Mouse (Mus musculus): Measurements from ENCODE around the gene Ncf1. TPM values are rescaled to one million over a fixed set of nuclear protein-coding genes. Genes with fewer than 3 reads are reported as not detected.

Ncf1 gene
- polyA plus RNA-seq, 1 experiment from 2014 or later = 2.2 TPM

DNA sequence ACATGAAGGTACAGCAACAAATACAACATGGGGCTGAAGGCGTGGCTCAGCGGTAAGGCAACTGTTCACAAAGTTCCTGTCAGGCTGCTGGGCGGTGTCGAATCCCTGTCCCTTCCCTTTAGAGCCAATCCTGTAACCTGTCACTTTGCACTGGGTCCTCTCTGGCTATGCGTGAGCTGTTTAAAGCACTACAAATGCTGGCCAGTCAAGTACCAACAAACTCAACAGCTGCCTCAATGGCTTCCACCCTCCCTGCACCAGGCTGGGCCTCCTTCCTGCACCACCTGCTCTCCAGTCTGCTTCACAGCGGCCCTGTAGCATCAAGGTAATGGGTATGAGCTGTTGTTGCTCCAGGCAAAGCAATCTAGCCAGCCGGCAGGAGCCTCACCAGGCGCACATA is 39.3 kb upstream of the Ncf1 start:
- Histone ChIP-seq H3K4me3 (ENCODE audit: low read depth, low read length) (no peak overlapping the region), H3K36me3 (ENCODE audit: control insufficient read depth, insufficient read depth, low read length) (peaks cover 93% of the 10 kb centered on the region), H3K4me1 (ENCODE audit: control insufficient read depth, insufficient read depth, low read length) (no peaks in the 10 kb centered on the region), H3K9ac (ENCODE audit: low read length) (no peak overlapping the region), H3K27ac (ENCODE audit: low read depth, low read length) (no peak overlapping the region), H3K27me3 (replicated peaks; ENCODE audit: control insufficient read depth, insufficient read depth, low read length) (no peaks in the 10 kb centered on the region), H3K4me2 (ENCODE audit: low read length) (no peak overlapping the region), H3K9me3 (replicated peaks; ENCODE audit: control insufficient read depth, low read length) (no peaks in the 10 kb centered on the region)
- no peak for ATAC-seq
- WGBS = 98% methylated on average over 8 of the region's 8 CpGs
- DNase-seq (ENCODE audit: low spot score) = no peak

DNA sequence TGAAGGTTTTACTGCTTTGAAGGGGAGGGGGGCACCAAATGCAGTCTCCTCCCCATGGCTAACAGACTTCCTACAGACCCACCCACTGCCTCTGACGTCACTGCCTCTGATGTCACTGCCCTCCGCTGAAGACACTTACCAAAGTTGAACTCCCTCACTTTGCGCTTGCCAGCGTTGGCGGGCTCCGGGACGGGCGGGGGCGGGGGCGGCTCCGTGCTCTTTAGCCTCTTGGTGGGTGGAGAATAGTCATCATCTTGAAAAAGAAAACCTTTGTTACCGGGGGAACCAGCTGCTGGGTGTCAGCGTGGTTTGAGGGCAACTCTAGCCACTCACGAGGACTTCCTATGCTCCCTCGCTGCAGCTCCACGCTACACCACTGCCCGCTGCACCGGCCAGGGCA is 37.0 kb upstream of the Ncf1 start:
- no peak for ATAC-seq

DNA sequence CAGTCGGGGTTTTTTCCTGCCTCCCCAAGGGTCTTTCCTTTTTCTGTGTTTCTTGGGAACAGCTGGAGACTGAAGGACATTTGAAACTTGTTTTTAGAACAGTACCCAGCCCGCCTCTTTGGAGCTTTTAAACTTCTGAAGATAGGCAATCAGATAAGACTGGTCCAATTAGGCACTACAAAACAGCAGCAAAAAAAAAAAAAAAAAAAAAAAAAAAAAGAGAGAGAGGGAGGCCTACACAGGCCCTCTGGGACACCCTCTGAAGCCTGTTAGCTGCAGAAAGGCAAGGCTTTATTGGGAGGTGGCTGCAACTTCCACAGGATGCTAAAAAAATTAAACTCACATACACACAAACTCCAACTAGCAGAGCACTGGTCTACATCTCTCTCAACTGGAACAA is 36.5 kb upstream of the Ncf1 start:
- 94% methylated on average over 2 of the region's 2 CpGs for WGBS
- H3K4me3 ChIP-seq (ENCODE audit: low read depth, low read length) = no peak overlapping the region
- ATAC-seq = no peak
- no peak overlapping the region for H3K27ac ChIP-seq (ENCODE audit: low read depth, low read length)
- H3K9ac ChIP-seq (ENCODE audit: low read length) = no peak overlapping the region
- H3K4me2 ChIP-seq (ENCODE audit: low read length) = no peak overlapping the region
- H3K9me3 ChIP-seq (replicated peaks; ENCODE audit: control insufficient read depth, low read length) = no peaks in the 10 kb centered on the region
- peaks cover 93% of the 10 kb centered on the region for H3K36me3 ChIP-seq (ENCODE audit: control insufficient read depth, insufficient read depth, low read length)
- no peaks in the 10 kb centered on the region for H3K27me3 ChIP-seq (replicated peaks; ENCODE audit: control insufficient read depth, insufficient read depth, low read length)
- no peaks in the 10 kb centered on the region for H3K4me1 ChIP-seq (ENCODE audit: control insufficient read depth, insufficient read depth, low read length)
- no peak for DNase-seq (ENCODE audit: low spot score)

More for the DNA sequence above, 37.0 kb upstream of the Ncf1 start:
- Histone ChIP-seq H3K36me3 (ENCODE audit: control insufficient read depth, insufficient read depth, low read length) (peaks cover 93% of the 10 kb centered on the region), H3K4me3 (ENCODE audit: low read depth, low read length) (no peak overlapping the region), H3K27ac (ENCODE audit: low read depth, low read length) (no peak overlapping the region), H3K4me2 (ENCODE audit: low read length) (no peak overlapping the region), H3K27me3 (replicated peaks; ENCODE audit: control insufficient read depth, insufficient read depth, low read length) (no peaks in the 10 kb centered on the region), H3K9ac (ENCODE audit: low read length) (no peak overlapping the region), H3K4me1 (ENCODE audit: control insufficient read depth, insufficient read depth, low read length) (no peaks in the 10 kb centered on the region), H3K9me3 (replicated peaks; ENCODE audit: control insufficient read depth, low read length) (no peaks in the 10 kb centered on the region)
- no peak for DNase-seq (ENCODE audit: low spot score)
- 92% methylated on average over 18 of the region's 18 CpGs for WGBS

DNA sequence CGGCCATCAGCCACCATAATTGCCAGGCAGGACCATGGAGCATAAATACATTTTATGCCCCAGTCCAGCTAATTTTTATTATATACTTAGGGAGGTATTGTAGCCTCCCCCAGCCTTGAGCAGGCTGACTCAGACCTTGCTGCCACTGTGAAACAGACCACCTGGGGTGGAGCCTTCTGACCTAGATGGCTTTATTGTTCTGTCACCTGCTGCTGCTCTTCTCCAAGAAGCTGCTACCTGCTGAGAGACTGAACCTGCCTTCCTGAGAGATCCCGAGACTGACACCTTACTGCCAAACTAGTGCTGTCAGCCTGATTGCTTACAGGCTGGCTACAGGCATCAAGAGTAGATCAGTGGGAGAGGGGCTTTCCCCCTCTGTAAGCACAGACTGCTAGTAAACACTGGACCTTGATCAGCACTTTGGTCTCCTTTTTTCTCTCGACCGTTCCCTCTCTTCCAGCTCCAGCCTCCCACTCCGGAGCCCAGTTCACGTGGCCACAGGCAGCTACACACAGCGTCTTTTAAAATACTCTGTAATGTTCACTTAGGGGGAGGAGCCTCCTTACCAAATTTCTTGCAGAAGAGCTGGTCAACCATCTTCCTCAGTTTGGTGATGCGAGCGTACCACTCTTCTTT is 30.7 kb upstream of the Ncf1 start:
- peaks cover 96% of the 10 kb centered on the region for H3K36me3 ChIP-seq (ENCODE audit: control insufficient read depth, insufficient read depth, low read length)
- no peaks in the 10 kb centered on the region for H3K4me1 ChIP-seq (ENCODE audit: control insufficient read depth, insufficient read depth, low read length)
- H3K4me3 ChIP-seq (ENCODE audit: low read depth, low read length) = no peak overlapping the region
- H3K4me2 ChIP-seq (ENCODE audit: low read length) = no peak overlapping the region
- ATAC-seq (no peak), DNase-seq (ENCODE audit: low spot score) (no peak)
- no peaks in the 10 kb centered on the region for H3K9me3 ChIP-seq (replicated peaks; ENCODE audit: control insufficient read depth, low read length)
- no peak overlapping the region for H3K27ac ChIP-seq (ENCODE audit: low read depth, low read length)
- H3K9ac ChIP-seq (ENCODE audit: low read length) = no peak overlapping the region
- WGBS = 87% methylated on average over 9 of the region's 9 CpGs
- H3K27me3 ChIP-seq (replicated peaks; ENCODE audit: control insufficient read depth, insufficient read depth, low read length) = no peaks in the 10 kb centered on the region

- no peak for DNase-seq (ENCODE audit: low spot score)
- H3K4me3 ChIP-seq (ENCODE audit: low read depth, low read length) = no peak overlapping the region
- no peaks in the 10 kb centered on the region for H3K4me1 ChIP-seq (ENCODE audit: control insufficient read depth, insufficient read depth, low read length)
- no peaks in the 10 kb centered on the region for H3K9me3 ChIP-seq (replicated peaks; ENCODE audit: control insufficient read depth, low read length)
- no peak overlapping the region for H3K4me2 ChIP-seq (ENCODE audit: low read length)
- peaks cover 96% of the 10 kb centered on the region for H3K36me3 ChIP-seq (ENCODE audit: control insufficient read depth, insufficient read depth, low read length)
- H3K27me3 ChIP-seq (replicated peaks; ENCODE audit: control insufficient read depth, insufficient read depth, low read length) = no peaks in the 10 kb centered on the region
- no peak for ATAC-seq
- no peak overlapping the region for H3K9ac ChIP-seq (ENCODE audit: low read length)
- WGBS = 93% methylated on average over 2 of the region's 2 CpGs
- no peak overlapping the region for H3K27ac ChIP-seq (ENCODE audit: low read depth, low read length)
Observed at GRCm38 (mm10) chr5:134258934-134259333, 29.5 kb upstream of the Ncf1 start.

DNA sequence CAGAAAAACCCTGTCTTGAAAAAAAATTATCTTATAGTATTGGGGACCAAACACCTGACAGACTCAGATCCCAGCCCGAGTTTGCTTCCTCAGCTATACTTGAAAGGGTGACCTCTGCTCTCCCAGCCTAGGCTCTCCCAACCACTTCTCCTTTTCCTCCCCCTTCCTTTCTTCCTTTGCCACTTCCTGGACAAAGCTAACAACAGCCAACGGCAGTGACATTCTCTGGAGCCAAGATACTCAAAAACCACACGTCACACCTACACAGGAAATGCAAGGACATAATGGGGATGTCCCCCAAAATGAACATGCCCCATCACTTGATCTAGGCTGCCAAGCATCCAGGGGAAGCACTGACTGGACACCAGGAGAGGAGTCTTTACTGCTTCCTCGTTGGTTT is 29.0 kb upstream of the Ncf1 start:
- no peak for ATAC-seq
- WGBS = 84% methylated on average over 4 of the region's 4 CpGs

DNA sequence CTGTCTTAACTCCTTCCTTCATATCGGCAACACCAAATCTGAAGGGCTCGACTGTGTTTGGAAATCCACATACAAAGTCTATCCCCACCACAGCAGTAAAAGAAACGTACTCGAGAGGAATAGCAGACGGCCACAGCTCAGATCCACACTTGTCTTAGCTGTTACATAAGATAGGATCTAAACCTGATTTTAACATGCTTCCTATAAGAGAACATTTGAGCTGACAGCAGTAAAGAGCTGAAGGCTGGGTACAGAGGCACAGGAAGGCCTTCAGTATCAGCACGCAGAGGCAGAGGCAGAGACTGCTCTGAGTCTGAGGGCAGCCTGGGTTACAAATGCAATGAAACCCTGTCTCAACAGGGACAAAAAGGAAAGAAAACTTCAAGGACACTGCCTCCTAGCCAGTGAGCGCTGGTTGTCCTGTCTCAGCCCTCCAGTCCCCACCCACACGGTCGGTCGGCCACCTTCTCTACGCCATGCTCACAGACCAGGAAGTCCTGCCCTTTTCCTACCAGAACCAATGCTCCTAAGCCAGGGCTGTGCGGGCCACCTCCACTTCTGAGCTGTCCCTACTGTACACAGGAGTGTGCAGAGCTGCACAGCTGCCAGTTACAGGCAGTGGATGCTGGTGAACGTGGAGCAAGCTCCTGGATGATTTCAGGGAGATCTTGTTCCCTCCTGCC is 28.1 kb upstream of the Ncf1 start:
- H3K36me3 ChIP-seq (ENCODE audit: control insufficient read depth, insufficient read depth, low read length) = peaks cover 96% of the 10 kb centered on the region
- no peak for ATAC-seq
- DNase-seq (ENCODE audit: low spot score) = no peak

More for the DNA sequence above, 29.0 kb upstream of the Ncf1 start:
- Histone ChIP-seq H3K27me3 (replicated peaks; ENCODE audit: control insufficient read depth, insufficient read depth, low read length) (no peaks in the 10 kb centered on the region), H3K4me2 (ENCODE audit: low read length) (no peak overlapping the region), H3K27ac (ENCODE audit: low read depth, low read length) (no peak overlapping the region), H3K9ac (ENCODE audit: low read length) (no peak overlapping the region), H3K4me3 (ENCODE audit: low read depth, low read length) (no peak overlapping the region), H3K4me1 (ENCODE audit: control insufficient read depth, insufficient read depth, low read length) (no peaks in the 10 kb centered on the region), H3K9me3 (replicated peaks; ENCODE audit: control insufficient read depth, low read length) (no peaks in the 10 kb centered on the region), H3K36me3 (ENCODE audit: control insufficient read depth, insufficient read depth, low read length) (peaks cover 96% of the 10 kb centered on the region)
- no peak for DNase-seq (ENCODE audit: low spot score)

DNA sequence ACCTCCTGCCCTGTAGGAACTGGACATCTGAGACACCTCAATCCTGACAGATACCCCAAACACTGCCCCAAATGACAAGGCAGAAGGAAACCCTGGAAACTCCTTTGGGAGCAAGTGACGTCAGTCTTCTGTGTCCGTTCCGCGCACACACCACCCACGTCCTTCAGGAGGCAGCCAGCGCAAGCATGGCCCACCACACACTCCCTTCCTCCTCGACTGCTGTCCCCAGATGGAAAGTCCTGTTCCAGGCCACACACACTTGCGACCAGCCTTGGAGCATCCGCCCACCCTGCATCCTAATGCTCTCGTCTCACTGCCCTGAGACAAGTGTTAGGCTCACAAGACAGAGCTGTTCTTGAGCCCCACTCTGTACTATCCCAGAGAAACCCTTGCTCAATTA is 25.9 kb upstream of the Ncf1 start:
- no peak overlapping the region for H3K4me2 ChIP-seq (ENCODE audit: low read length)
- peaks cover 96% of the 10 kb centered on the region for H3K36me3 ChIP-seq (ENCODE audit: control insufficient read depth, insufficient read depth, low read length)
- no peaks in the 10 kb centered on the region for H3K27me3 ChIP-seq (replicated peaks; ENCODE audit: control insufficient read depth, insufficient read depth, low read length)
- ATAC-seq (no peak), DNase-seq (ENCODE audit: low spot score) (no peak)
- H3K27ac ChIP-seq (ENCODE audit: low read depth, low read length) = no peak overlapping the region
- no peaks in the 10 kb centered on the region for H3K9me3 ChIP-seq (replicated peaks; ENCODE audit: control insufficient read depth, low read length)
- H3K4me1 ChIP-seq (ENCODE audit: control insufficient read depth, insufficient read depth, low read length) = no peaks in the 10 kb centered on the region
- 95% methylated on average over 10 of the region's 10 CpGs for WGBS
- H3K9ac ChIP-seq (ENCODE audit: low read length) = no peak overlapping the region
- no peak overlapping the region for H3K4me3 ChIP-seq (ENCODE audit: low read depth, low read length)

More for the DNA sequence above, 28.1 kb upstream of the Ncf1 start:
- Histone ChIP-seq H3K9me3 (replicated peaks; ENCODE audit: control insufficient read depth, low read length) (no peaks in the 10 kb centered on the region), H3K4me2 (ENCODE audit: low read length) (no peak overlapping the region), H3K27me3 (replicated peaks; ENCODE audit: control insufficient read depth, insufficient read depth, low read length) (no peaks in the 10 kb centered on the region), H3K4me1 (ENCODE audit: control insufficient read depth, insufficient read depth, low read length) (no peaks in the 10 kb centered on the region), H3K27ac (ENCODE audit: low read depth, low read length) (no peak overlapping the region), H3K4me3 (ENCODE audit: low read depth, low read length) (no peak overlapping the region), H3K9ac (ENCODE audit: low read length) (no peak overlapping the region)
- WGBS = 92% methylated on average over 13 of the region's 13 CpGs

- H3K9ac ChIP-seq (ENCODE audit: low read length) = no peak overlapping the region
- ATAC-seq (no peak), DNase-seq (ENCODE audit: low spot score) (no peak)
- peaks cover 95% of the 10 kb centered on the region for H3K36me3 ChIP-seq (ENCODE audit: control insufficient read depth, insufficient read depth, low read length)
- no peak overlapping the region for H3K4me2 ChIP-seq (ENCODE audit: low read length)
- no peaks in the 10 kb centered on the region for H3K4me1 ChIP-seq (ENCODE audit: control insufficient read depth, insufficient read depth, low read length)
- no peak overlapping the region for H3K4me3 ChIP-seq (ENCODE audit: low read depth, low read length)
- WGBS = 79% methylated on average over 3 of the region's 3 CpGs
- H3K27ac ChIP-seq (ENCODE audit: low read depth, low read length) = no peak overlapping the region
- no peaks in the 10 kb centered on the region for H3K27me3 ChIP-seq (replicated peaks; ENCODE audit: control insufficient read depth, insufficient read depth, low read length)
- H3K9me3 ChIP-seq (replicated peaks; ENCODE audit: control insufficient read depth, low read length) = no peaks in the 10 kb centered on the region
Observed at GRCm38 (mm10) chr5:134253806-134254205, 24.4 kb upstream of the Ncf1 start.

Measured in forebrain, embryonic 14.5 days (tissue).